Mouse (Mus musculus) lung, postnatal 0 days (tissue): Measurements from ENCODE around the gene Nfix.

Experiments used
- CTCF ChIP-seq: IDR thresholded peaks from 2 replicates; pipeline ENCODE4 v1.5.1; 2016; ENCODE audit warnings: antibody characterized with exemption, mild to moderate bottlenecking
- EP300 ChIP-seq: IDR thresholded peaks from 2 replicates; pipeline ENCODE4 v1.6.1; 2016; ENCODE audit warnings: antibody characterized with exemption, mild to moderate bottlenecking, control low read depth

DNA sequence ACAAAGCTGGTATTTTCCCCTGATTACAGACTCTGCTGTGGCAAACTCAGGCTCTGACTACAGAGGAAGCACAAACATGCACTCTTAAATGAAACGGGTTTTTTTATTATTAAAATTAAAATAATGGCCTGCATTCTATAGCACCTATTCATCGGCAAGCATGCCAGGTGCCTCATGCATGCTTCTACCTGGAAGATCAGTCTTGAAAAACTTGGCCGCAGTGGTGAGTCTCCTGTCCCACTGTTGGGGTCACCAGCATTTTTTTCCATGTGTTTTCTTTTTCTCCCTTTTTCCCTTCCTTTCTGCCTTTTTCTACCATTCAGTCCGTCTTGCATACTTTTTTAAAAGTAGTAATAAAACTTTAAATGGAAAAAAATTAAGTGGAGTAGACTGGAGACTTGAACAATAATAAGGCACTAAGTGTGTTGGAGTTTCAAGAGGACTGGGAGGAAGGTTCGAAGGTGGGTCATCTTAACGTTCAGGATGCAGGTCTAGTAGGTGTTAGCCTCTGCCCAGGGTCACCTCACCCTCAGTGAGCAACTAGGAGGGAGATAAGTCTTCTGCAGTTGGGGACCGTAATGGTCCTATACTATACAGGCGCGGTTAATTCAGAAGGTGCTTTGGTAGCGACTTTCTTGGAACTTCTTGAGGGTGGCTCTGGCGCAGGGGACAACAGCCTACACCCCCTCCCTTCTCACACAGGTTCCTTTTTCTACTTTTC is 16.8 kb downstream of the Nfix start:
- TF ChIP-seq CTCF, result no peak
- TF ChIP-seq EP300, result no peak
